ENCODE assay signal across 8 mouse cellular contexts in genomic region chr17:23802746-23803365, GRCm38 (mm10). TPM values are rescaled to one million over a fixed set of nuclear protein-coding genes. Genes with fewer than 3 reads are reported as not detected.
A peak's percentile ranks its signal among the peaks of the same experiment; 100 is the strongest.
DNase-seq lines count a peak whose midpoint lies in the region; ATAC-seq and TF ChIP-seq lines count a peak whose summit lies in the region.

No protein-coding gene starts in this region.

- in situ Hi-C loops in Patski (cut with MboI; ENCODE audit: low pct_unique_long_range_greater_than_20kb), result no loop called here

- peak overlapping the region; percentile 96 for H3K9ac ChIP-seq in hindbrain, embryonic 13.5 days

- CTCF ChIA-PET in Patski (lab: Charles Lee), result interaction anchor here (0.9 to 1.6 kb wide), 3 partner anchors 16 to 41 kb away, joined by 4 to 5 read pairs (median 5); partner anchors contain the start of genes Prss32 and Prss41

- no peak for TF ChIP-seq CTCF in Patski (IDR thresholded peaks at IDR 0.05)

- DNase-seq in Patski (ENCODE audit: low read depth, low spot score), result peak; percentile 94
- peak; percentile 98 to 99 for DNase-seq in cerebellum, postnatal 14 days
- peak; percentile 96 to 98 for DNase-seq in frontal cortex, postnatal 14 days (ENCODE audit: low spot score in 2 of 2)
- peak; percentile 86 to 94 for DNase-seq in layer of hippocampus, postnatal 25 days (ENCODE audit: extremely low spot score in 1 of 2, low spot score in 1 of 2)
- DNase-seq in lung, postnatal 25 days (ENCODE audit: low spot score), result peak; percentile 99
- peak; percentile 99 for DNase-seq in retina, embryonic 14.5 days (ENCODE audit: low spot score)
- peak; percentile 96 for DNase-seq in thymus, postnatal 4 days

- H3K27me3 ChIP-seq in Patski, result no peaks in the 10 kb centered on the region
- H3K27me3 ChIP-seq in hindbrain, embryonic 13.5 days, result no peaks in the 10 kb centered on the region

- H3K9me3 ChIP-seq in hindbrain, embryonic 13.5 days, result no peaks in the 10 kb centered on the region

- peak; percentile 96 for ATAC-seq in Patski
- peak; percentile 98 for ATAC-seq in hindbrain, embryonic 13.5 days (ENCODE audit: low FRiP score)

- POLR2A ChIA-PET in Patski (lab: Charles Lee), result interaction anchor here (0.6 to 1.1 kb wide), 2 partner anchors 54 to 409 kb away, joined by 3 to 4 read pairs; no protein-coding TSS in a partner anchor

- H3K27ac ChIP-seq in hindbrain, embryonic 13.5 days, result peak overlapping the region; percentile 99

- peaks cover 38% of the 10 kb centered on the region for H3K4me1 ChIP-seq in hindbrain, embryonic 13.5 days (replicated peaks)

- H3K36me3 ChIP-seq in hindbrain, embryonic 13.5 days, result peaks cover 15% of the 10 kb centered on the region

- H3K4me3 ChIP-seq in hindbrain, embryonic 13.5 days, result peak overlapping the region; percentile 91

- H3K4me2 ChIP-seq in hindbrain, embryonic 13.5 days, result peak overlapping the region; percentile 92

- 0% methylated on average over 55 of the region's 60 CpGs for WGBS in hindbrain, embryonic 13.5 days

RNA-seq across cellular contexts. Expression of gene Srrm2, which starts 12.5 kb away (rescaled TPM):
- 314 TPM for polyA plus RNA-seq in Patski (2021)
- 583 TPM in 2 replicates for polyA plus RNA-seq in hindbrain, embryonic 13.5 days (2015; fragmentation: Nextera tagmentation; extraction: Ambion mirVana)
- total RNA-seq in layer of hippocampus, postnatal 25 days (2021), result 100 to 1,000 TPM; 400 to 605 TPM

RNA-seq across cellular contexts. Expression of gene Flywch2, which starts 17.0 kb away (rescaled TPM):
- polyA plus RNA-seq in Patski (2021), result 7.9 TPM
- 68.1 and 79.0 TPM in 2 replicates for polyA plus RNA-seq in hindbrain, embryonic 13.5 days (2015; fragmentation: Nextera tagmentation; extraction: Ambion mirVana)
- 10 to 100 TPM; 11.3 to 18.4 TPM for total RNA-seq in layer of hippocampus, postnatal 25 days (2021)

RNA-seq across cellular contexts. Expression of gene Elob, which starts 26.1 kb away (rescaled TPM):
- 610 TPM for polyA plus RNA-seq in Patski (2021)
- 1,330 and 1,360 TPM in 2 replicates for polyA plus RNA-seq in hindbrain, embryonic 13.5 days (2015; fragmentation: Nextera tagmentation; extraction: Ambion mirVana)
- total RNA-seq in layer of hippocampus, postnatal 25 days (2021), result 100 to 1,000 TPM; 381 to 387 TPM

RNA-seq across cellular contexts. Expression of gene Flywch1, which starts 31.5 kb away (rescaled TPM):
- polyA plus RNA-seq in Patski (2021), result 96.0 TPM
- 224 and 228 TPM in 2 replicates for polyA plus RNA-seq in hindbrain, embryonic 13.5 days (2015; fragmentation: Nextera tagmentation; extraction: Ambion mirVana)
- 100 to 1,000 TPM; 263 to 298 TPM for total RNA-seq in layer of hippocampus, postnatal 25 days (2021)

RNA-seq across cellular contexts. Expression of gene Prss33, which starts 33.0 kb away (rescaled TPM):
- not detected for polyA plus RNA-seq in Patski (2021)
- polyA plus RNA-seq in hindbrain, embryonic 13.5 days (2015; fragmentation: Nextera tagmentation; extraction: Ambion mirVana), result 0.30 TPM in 2 replicates
- total RNA-seq in layer of hippocampus, postnatal 25 days (2021), result not detected

Comparison
In these comparisons a context has a peak if more than half of its experiments do, and no peak if none do; other contexts are left out.
1. Peak in every context shown above with its lines: DNase-seq, ATAC-seq, H3K4me3 ChIP-seq and H3K27ac ChIP-seq.